Mouse (Mus musculus) Patski (cell line): ENCODE measurements at regions not wholly inside any gene's neighbourhood (a gene's known extent, or its start where the extent isn't known, plus 50 kb on each side); places are given as distances from the start of the nearest gene placed in this dataset.

Experiments used
- ATAC-seq: fragments of 100-300 bp; one replicate; pipeline ENCODE4 v1.8.0; 2021
- CTCF ChIA-PET: fragments of 350-600 bp; sonication (Branson Sonifier 250); formaldehyde crosslinking; loops from one replicate; lab custom pipeline; 2022; ENCODE audit warnings: inconsistent platforms; lab: Charles Lee
- POLR2A ChIA-PET: fragments of 350-600 bp; sonication (Branson Sonifier 250); formaldehyde crosslinking; loops from one replicate; lab custom pipeline; 2022; ENCODE audit warnings: antibody characterized with exemption, inconsistent platforms; lab: Charles Lee
- DNase-seq: peaks from one replicate; pipeline ENCODE4 v3.0.0-alpha.2; 2011; ENCODE audit warnings: low read depth, low spot score
- H3K27me3 ChIP-seq: fragments of 371-371 bp; one replicate; pipeline ENCODE4 v1.5.1; 2021
- CTCF ChIP-seq: fragments of 100-300 bp; IDR thresholded peaks from one replicate; pipeline ENCODE4 v1.5.1; 2021
- in situ Hi-C: fragments of 300-500 bp; cut with MboI; formaldehyde crosslinking; loops from 3 replicates; pipeline ENCODE4 v1.11.1; 2018; ENCODE audit warnings: low pct_unique_long_range_greater_than_20kb, mixed read lengths

GRCm38 (mm10) chr4:75884371-75884770 lies 606.3 kb upstream of the Dmac1 start:
- in situ Hi-C loops = no loop called here
- POLR2A ChIA-PET = no interaction called here
- H3K27me3 ChIP-seq = no peaks in the 10 kb centered on the region
- TF ChIP-seq CTCF = no peak
- ATAC-seq (no peak), DNase-seq (no peak)
- CTCF ChIA-PET = no interaction called here

GRCm38 (mm10) chr4:75869771-75870170 lies 591.7 kb upstream of the Dmac1 start:
- POLR2A ChIA-PET = no interaction called here
- no peak for DNase-seq
- ATAC-seq = no peak
- in situ Hi-C loops = no loop called here
- no peaks in the 10 kb centered on the region for H3K27me3 ChIP-seq
- CTCF ChIA-PET = no interaction called here
- TF ChIP-seq CTCF = no peak

- peaks cover 5% of the 10 kb centered on the region for H3K27me3 ChIP-seq
- ATAC-seq (no peak), DNase-seq (no peak)
- in situ Hi-C loops = no loop called here
- TF ChIP-seq CTCF = no peak
- POLR2A ChIA-PET = no interaction called here
- CTCF ChIA-PET = no interaction called here
Observed at GRCm38 (mm10) chr4:75861076-75861475, 583.0 kb upstream of the Dmac1 start.

- ATAC-seq (no peak), DNase-seq (no peak)
- peaks cover 5% of the 10 kb centered on the region for H3K27me3 ChIP-seq
- no peak for TF ChIP-seq CTCF
- POLR2A ChIA-PET = no interaction called here
- in situ Hi-C loops = no loop called here
- CTCF ChIA-PET = no interaction called here
Observed at GRCm38 (mm10) chr4:75857769-75858408, 579.8 kb upstream of the Dmac1 start.

- no peak for DNase-seq
- H3K27me3 ChIP-seq = peaks cover 5% of the 10 kb centered on the region
- ChIA-PET CTCF (no interaction called here), POLR2A (no interaction called here)
- in situ Hi-C loops = no loop called here
- TF ChIP-seq CTCF = no peak
- ATAC-seq = no peak
Observed at GRCm38 (mm10) chr4:75855688-75856296, 577.7 kb upstream of the Dmac1 start.

- ATAC-seq = no peak
- CTCF ChIA-PET = no interaction called here
- in situ Hi-C loops = no loop called here
Observed at GRCm38 (mm10) chr4:75850343-75850742, 572.2 kb upstream of the Dmac1 start.

GRCm38 (mm10) chr4:75847675-75848385 lies 569.7 kb upstream of the Dmac1 start:
- POLR2A ChIA-PET = no interaction called here
- ATAC-seq (no peak), DNase-seq (no peak)
- in situ Hi-C loops = no loop called here
- CTCF ChIA-PET = no interaction called here
- no peaks in the 10 kb centered on the region for H3K27me3 ChIP-seq
- TF ChIP-seq CTCF = no peak

More at GRCm38 (mm10) chr4:75850343-75850742, 572.2 kb upstream of the Dmac1 start:
- no peaks in the 10 kb centered on the region for H3K27me3 ChIP-seq
- no peak for TF ChIP-seq CTCF
- POLR2A ChIA-PET = no interaction called here
- DNase-seq = no peak

GRCm38 (mm10) chr4:75845021-75845420 lies 566.9 kb upstream of the Dmac1 start:
- in situ Hi-C loops = no loop called here
- ChIA-PET POLR2A (no interaction called here), CTCF (no interaction called here)
- no peaks in the 10 kb centered on the region for H3K27me3 ChIP-seq
- DNase-seq (no peak), ATAC-seq (no peak)
- TF ChIP-seq CTCF = no peak

GRCm38 (mm10) chr4:75838619-75839018 lies 560.5 kb upstream of the Dmac1 start:
- POLR2A ChIA-PET = no interaction called here
- CTCF ChIA-PET = no interaction called here

GRCm38 (mm10) chr4:75827082-75827711 lies 549.1 kb upstream of the Dmac1 start:
- TF ChIP-seq CTCF = no peak
- in situ Hi-C loops = no loop called here
- no peak for DNase-seq
- POLR2A ChIA-PET = no interaction called here
- H3K27me3 ChIP-seq = no peaks in the 10 kb centered on the region
- ATAC-seq = no peak
- CTCF ChIA-PET = no interaction called here

More at GRCm38 (mm10) chr4:75838619-75839018, 560.5 kb upstream of the Dmac1 start:
- ATAC-seq = no peak
- in situ Hi-C loops = no loop called here
- no peak for DNase-seq
- no peaks in the 10 kb centered on the region for H3K27me3 ChIP-seq
- no peak for TF ChIP-seq CTCF

- no peaks in the 10 kb centered on the region for H3K27me3 ChIP-seq
- ChIA-PET POLR2A (no interaction called here), CTCF (no interaction called here)
- DNase-seq (no peak), ATAC-seq (no peak)
- in situ Hi-C loops = no loop called here
- TF ChIP-seq CTCF = no peak
Observed at GRCm38 (mm10) chr4:75819193-75819603, 541.1 kb upstream of the Dmac1 start.
